Mouse (Mus musculus) frontal cortex, postnatal 25 days (tissue): ENCODE measurements around the gene 1700025G04Rik.

Experiments
- DNase-seq, 2 experiments: peaks; one replicate each; pipeline ENCODE4 v3.0.0; 2022; ENCODE audit warnings: low spot score in 2 of 2

The 1700025G04Rik gene

DNA sequence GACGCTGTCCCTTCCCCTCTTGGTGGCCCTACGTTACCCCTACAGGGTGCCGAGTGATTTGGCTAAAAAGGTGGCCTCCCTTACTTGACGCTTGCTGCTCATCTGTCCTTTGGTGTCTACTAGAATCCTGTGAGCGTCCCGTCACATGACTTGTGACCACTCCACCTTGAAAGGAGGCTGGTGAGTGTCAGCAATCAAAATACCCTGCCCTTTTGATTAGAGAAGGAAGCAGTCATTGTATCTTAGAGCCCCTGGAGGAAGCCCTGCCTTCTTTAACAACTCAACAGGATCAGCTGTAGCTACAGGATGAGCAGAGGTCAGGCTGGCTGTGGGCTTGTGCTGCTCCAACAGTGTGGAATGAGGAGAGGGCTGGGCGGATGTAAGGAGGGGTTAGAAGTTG is 190.0 kb downstream of the 1700025G04Rik start:
- no peak for DNase-seq

DNA sequence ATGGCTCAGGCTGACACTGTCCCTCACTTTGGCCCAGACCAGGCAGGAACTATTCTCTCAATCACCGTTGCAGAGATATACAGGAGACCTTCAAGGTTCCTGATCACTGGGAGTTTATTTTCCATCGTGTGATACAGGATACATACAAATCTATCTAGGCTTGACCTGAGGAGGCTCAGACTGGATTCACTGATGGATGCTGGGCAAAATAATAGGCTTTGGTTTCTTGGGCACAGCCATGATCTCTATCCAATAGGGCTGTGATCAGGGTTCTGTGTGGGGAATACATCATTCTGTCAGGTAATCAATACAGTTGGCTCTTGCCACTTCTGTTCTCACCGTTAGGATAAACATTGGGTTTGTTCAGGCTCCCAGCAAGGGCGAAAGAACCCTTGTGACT is 194.5 kb downstream of the 1700025G04Rik start:
- no peak for DNase-seq

DNA sequence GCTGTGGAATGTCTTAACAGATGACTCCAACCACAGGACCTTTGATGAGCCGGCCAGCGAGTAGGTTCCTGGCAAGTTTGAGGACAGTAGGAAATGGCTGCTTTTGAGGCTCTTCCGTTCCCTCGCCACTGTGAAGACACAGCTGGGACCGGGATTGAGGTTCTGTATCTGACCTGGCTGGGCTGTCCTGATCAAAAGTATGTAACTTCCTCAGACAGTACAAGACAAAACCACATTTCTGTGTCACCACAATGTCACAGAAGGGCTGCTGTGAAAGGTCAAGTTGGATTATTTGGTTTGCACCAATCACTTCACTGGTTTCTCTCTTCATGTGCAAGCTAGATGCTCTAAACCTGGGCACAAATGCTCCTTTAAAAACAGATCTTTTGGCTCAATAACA is 195.9 kb downstream of the 1700025G04Rik start:
- DNase-seq, result no peak

DNA sequence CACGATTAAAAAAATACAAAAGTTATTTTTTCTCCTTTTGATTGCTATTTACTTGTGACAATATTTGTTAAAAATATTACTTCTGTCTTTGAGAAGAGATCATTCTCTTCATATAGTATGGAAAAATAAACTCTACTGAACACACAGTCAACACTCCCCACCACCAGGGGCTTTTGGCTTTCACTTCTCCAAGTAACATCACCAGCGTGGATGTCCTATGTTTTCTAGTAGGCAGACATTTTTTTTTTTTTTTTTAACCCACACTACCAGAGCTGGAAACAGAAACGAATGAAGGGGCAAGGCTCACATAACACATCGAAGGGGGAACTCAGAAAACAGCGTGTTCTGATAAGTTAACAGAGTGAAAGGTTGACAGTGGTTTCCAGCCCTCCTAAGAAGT is 197.9 kb downstream of the 1700025G04Rik start:
- DNase-seq, result no peak

DNA sequence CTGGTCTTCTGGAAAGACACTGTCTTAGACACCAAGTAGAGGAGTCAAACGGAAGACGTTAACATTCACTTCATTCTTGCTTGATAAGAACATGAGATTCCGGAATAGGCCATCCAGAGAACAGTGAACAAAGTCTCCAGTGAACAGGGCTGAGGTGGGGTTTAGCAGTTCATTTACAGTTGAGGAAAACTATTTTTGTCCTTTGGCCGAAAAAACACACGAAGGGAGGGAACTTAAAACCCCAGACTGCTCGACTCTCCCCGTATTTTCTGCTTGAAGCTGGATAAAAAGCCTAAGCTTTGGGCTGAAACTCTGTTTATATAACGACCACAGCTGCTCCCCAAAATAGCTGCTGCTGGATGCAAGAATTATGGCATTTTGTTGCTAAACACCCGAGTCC is 198.7 kb downstream of the 1700025G04Rik start:
- DNase-seq, result no peak

DNA sequence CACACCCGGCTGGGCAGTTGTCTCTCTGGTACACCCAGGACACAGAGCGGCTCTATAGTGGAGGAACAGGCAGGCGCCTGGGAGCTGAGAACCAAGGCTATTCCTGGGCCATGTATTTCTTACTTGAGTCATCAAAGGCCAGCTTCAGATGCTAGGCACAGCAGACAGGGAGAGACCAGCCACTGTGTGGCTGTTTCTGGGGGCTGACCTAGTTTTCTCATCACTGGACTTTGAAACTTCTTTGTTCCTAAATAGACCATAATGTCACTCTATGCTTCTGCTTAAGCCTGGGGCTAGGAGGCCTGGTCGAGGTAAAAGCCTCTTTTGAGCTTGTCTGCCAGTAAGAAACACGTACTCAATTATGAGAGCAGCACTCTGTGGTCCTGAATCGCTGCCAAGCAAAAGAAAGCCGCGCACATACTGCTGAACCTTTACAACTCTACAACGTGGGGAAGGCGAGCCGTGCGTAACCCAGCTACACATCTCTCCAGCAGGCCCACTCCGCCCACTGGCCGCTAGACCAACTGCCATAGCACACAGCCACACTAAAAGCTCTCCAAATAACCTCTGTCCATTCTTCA is 199.8 kb downstream of the 1700025G04Rik start:
- DNase-seq, result peak; percentile 28 to 42

DNA sequence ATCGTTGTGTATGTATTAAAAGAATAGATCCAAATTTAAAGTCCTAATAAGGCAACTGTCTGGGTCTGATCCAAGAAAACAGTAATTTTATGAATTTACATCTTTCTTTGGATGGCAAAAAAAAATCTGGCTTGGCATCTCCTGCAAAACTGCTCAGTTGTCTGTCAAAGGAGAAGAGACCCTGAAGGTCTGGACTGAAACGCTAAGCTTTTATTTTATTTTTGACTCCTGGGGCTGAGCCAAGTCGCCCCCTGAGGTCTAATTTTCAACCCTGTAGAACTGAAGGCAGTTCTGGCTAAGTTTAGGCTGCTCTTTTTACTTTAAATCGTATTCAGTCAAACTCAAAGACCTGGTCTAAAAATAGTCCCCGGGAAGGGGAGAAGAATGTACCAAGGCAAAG is 202.3 kb downstream of the 1700025G04Rik start:
- DNase-seq, result no peak

DNA sequence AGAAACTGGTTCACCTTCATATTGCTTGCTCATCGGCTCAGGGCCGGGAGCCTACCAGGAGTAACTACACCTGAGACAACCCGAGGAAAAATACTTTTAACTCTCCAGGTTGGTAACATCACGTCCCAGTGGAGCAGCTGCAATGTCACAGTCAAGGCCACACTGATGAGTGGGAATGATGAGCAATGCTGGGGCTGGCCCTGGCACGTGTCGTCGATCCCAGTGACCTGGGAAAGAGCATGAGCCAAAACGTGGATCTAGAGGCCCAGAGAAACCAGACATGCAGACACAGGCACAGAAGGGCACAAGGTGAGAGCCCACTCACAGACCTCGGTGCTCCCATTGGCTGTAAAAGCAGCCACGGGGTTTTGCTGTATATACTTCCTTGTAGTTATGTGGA is 202.8 kb downstream of the 1700025G04Rik start:
- no peak for DNase-seq

DNA sequence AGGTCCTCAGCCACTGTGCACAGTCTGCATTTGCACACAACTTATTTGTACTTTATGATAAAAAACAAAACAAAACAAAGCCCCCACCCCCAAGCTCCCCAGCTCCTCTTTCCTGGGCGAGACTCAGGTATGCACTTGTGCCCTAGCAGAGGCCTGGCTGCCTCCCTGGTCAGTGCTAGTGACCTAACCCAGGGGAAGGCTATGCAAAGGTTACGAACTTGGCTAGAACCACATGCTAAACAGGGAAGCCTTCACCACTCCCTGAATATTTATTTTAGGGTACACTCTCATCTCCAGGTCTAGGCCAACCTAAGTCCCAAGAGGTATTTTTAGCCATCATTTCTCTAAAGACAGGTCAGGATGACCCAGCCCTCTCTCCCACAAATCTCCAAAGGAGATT is 203.8 kb downstream of the 1700025G04Rik start:
- DNase-seq, result no peak

DNA sequence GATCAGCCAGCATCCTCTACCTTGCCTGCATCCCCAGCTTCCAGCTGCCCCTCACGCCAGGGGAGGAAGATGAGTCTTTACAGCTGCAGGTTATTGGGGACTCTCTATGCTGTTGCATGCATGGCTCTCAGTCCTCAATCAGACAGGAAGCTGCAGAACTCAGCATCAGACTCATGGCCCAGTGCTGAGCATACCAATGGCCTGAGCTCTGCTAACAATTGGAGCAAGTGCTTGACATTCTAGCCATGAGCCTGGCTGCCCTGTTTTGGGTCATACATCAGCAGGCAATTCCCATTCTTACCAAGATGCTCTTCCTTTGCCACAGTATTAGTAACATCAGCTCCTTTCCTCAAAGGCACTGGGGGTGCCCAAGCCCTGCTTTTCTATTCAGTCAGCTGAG is 208.7 kb downstream of the 1700025G04Rik start:
- DNase-seq, result no peak

DNA sequence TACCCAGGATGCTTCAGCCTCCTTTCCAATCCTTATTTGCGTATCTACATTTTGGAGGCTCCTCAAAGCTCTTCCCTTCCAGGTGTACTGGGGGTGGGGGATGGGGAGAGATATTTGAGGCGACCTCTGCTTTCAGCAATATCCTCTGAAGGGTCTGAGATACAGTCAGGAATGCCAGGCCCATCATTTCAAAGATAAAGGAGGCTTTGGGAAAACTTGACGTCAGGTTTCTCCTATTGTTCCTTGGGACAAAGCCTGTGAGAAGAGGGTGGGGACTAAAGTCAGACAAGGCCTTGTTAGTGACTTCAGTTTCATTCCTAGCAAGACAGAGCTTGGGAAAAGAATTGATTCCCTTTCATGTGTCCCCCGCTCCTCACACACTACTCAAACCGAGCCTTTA is 209.2 kb downstream of the 1700025G04Rik start:
- no peak for DNase-seq

DNA sequence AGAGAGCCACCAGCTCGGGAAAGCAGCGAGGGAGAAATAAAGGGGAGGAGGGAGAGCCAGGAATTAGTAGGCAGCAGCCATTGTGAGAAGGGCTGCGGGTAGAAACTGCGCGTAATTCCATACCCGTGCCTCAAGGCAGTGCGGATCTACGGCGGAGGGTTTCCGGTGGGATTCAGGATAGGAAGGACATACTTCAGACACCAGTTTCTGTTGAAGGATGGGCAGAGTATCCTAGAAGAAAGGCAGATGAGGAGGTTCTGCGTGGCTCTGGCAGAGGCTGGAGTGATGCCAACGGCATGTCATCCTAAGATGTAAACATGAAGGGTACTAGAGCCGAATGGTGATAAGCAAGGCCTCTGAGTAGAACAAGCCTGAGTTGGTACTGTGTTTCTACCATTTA is 210.0 kb downstream of the 1700025G04Rik start:
- no peak for DNase-seq

DNA sequence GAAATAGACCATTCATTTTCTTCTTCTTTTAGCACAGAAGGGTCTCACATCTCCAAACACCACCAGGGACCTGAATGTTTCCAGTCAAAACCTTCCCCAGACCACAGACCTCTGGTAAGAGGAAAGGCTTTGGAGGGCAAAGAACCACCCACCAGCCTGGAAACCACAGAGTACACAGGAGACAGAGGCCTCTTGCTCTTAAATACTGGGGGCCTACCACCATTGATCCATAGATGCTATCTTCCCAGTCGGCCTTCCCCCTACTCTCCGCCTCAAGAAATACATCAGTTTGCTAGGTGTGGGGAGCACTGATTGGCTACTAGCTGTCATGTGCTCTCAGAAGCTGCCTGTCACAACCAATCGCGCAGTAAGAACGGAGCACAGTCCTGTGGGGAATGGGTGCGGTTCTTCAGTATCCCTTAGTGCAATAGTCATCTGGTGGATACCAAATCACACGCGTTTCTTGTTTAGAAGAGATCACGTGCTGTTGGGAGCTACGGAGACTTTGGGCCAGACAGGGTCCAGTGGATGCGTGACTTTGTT is 210.5 kb downstream of the 1700025G04Rik start:
- DNase-seq, result no peak

DNA sequence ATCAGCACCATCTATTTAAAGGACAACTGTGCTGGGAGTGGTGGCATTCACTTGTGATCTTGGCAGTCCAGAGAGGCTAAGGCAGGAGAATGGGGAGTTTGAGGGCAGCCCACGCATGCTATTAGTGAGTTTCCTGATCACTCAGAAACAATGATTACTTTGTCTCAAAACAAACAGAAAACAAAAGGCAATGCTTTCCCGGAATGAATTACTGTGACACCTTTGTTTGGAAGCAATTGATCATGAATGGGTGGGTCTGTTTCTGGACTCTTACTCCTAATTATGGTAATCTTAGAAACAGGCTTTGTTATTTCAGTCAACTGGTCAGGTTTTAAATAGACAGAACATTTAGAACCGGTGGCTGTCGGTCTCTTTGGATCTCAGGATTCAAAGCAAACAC is 211.5 kb downstream of the 1700025G04Rik start:
- DNase-seq, result no peak

DNA sequence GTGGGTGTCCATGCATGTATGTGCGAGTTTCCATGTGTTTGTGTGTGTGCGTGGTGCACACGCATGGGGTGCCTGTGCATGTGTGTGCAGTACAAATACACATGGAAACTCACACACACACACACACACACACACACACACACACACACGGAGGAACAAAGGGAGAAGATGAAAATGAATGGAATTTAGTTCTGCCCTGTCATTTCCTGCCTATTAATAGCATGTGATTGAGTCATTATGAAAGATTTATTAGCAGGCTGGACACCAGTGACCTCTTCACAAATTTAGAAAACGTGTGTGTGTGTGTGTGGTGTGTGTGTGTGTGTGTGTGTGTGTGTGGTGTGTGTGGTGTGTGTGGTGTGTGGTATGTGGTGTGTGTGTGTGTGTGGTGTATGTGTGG is 217.0 kb downstream of the 1700025G04Rik start:
- DNase-seq, result no peak

DNA sequence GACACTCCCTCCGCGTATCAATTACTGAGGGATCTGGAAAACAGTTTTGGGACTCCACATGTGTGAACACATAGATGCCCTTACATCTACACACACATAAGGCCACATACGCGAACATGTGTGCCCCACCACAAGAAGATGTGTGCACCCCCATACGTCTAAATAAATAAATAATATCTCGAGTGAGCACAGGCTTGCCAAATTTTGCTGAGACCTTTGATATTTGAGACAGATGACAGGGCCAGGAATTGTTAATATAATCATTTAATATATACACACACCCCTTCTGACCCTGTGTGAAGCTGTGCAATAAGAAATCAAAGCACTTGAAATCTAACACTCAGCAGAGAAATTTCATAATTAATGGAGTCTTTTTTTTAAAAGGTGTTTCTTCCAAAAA is 225.6 kb downstream of the 1700025G04Rik start:
- DNase-seq, result no peak

DNA sequence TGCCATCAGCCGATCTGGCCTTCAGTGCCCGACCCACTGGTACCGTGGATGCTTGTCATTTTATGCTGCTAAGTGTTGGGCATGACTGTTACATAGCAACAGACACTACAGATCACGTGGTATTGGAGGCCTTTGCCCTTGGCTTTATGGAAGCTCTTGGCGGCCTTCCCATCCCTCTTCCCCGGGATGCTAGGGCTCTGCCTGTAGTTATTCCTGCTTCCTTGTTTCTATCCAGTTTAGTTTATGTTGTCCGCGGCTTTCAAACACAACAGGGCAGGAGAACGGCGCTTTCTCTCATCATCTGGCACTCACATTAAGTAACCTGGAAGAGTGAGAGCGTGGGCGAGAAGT is 226.2 kb downstream of the 1700025G04Rik start:
- DNase-seq, result no peak

DNA sequence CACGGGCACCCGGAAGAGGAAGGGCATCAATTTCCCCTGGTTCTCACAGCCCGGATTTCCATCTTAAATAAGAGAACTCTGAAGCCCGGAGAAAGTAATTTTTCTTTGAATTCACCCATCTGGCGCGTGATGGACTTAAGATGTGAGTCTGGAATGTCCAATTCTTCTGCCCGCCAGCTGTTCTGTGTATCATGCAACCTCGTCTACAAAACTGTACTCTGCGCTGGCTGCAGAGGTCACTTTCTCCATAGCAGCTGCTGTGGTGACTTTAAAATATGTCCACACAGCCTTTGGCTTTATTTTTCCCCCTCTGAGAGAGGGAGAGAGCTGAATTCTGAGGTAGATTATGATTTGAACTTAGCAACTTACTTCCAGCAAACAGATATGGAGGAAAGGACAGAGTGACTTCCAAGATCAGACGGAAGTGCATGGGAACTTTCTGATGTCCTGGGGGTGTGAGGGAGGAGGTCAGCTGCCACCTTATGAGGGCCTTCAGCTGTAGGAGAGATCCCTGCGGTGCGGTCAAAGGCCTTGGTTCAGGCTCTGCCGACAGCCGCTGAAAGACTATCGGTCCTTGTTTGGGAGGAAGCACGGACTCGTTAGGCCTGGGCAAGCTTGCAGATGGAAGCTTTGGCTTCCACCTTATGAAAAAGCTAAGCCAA is 226.7 kb downstream of the 1700025G04Rik start:
- no peak for DNase-seq

DNA sequence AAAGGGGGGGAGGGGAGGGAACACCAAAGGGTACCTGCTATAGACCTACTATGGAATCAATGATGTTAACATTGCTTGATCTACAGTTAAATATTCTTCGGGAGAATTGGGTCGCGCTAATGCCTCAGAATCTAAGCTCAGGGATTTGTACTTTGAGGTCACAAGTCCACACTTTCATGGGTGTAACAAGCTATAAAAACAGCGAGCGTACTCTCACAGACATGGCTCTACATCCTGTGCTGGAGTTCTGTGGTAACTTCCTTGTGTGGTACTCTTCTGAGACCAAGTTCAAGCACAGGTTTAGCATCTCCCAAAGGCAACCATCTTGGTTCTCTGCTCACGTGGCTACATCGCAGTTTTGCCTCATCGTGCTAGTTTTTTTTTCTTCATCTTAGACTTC is 227.8 kb downstream of the 1700025G04Rik start:
- DNase-seq, result no peak

DNA sequence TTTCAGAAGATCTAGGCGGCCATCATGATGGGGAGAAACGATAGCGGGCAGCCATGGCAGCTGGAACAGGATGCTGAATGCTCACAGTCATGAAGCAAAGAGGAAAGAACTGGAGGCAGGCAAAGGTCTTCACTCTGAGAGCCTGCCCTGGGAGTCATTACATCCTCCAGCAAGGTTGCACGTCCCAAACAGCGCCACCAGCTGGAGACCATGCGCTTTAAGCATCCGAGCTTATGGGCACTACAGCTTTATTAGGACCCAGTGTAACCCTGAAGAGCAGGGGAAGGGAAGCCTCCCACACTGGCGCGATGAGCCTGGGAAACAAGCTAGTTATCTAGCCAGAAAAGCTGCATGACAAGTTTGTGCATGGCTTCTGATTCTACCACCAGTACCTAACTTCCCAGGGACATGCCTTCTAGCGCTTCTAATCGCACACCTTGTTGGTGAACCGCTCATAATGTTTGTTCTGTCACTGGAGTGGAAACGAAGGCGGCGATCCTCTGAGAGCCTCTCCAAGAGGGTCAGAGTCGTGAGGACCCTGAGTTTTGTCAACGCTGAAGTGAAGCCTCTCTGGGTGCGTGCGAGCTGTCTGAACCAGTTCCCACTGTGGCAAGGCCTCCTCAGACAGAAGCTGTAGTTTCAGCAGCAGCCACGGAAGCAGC is 228.5 kb downstream of the 1700025G04Rik start:
- no peak for DNase-seq

DNA sequence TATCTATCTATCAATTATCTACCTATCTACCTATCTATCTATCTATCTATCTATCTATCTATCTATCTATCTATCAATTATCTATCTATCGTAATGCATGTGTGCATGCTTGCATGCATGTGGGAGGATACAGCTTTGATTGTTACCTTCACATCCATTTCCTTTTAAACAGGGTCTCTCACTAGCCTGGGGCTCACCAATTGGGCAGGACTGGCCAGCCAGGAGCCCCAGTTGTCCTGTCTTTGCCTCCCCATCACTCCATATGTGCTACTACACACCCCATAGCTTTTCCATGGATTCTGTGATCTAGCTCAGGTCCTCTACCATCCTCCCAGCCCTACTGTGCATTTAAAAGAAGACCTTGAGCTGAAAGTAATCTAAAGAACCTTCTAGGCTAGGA is 231.5 kb downstream of the 1700025G04Rik start:
- no peak for DNase-seq

DNA sequence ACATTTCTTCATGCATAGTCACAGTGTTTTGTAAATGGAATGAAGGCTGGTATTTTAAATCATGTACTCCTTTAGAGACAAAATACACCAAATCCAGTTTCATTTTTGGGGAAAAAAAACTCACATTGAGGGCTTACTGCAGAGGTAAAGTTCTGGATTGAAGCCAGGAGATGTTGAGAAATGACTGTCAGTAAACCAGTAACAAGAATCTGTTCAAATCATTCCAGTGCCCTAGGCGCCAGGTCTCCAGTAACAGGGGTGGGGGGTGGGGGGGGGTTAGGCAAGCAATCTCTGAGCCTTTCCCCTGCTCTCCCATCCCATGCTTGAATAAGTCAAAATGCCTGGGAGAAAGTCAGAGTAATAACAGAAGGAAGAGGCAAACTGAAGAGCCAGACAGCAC is 234.4 kb downstream of the 1700025G04Rik start:
- no peak for DNase-seq

DNA sequence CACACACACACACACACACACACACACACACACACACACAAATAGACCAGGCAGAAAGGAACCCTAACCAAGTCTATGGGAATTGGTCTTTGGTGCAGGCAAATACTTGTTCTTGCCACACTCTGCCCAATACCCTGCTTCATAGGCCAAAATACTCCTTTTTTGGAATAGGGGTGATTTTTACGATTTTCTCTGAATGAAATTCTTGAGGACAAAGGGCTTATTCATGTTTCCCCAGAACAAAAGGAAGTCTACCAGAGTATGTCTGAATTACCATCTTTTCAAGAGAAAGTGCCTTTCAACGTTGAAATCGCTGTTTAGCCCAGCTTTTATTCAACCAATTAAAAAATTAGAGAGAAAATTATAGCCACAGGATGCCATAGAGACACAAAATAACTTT is 237.9 kb downstream of the 1700025G04Rik start:
- DNase-seq, result no peak
